Mouse (Mus musculus): ENCODE measurements around the gene Tenm3.

Gene Tenm3

GRCm38 (mm10) chr8:48522536-48523123 lies 321.1 kb downstream of the Tenm3 start:
- DNase-seq (ENCODE audit: low read depth, low spot score), result no peak

DNA sequence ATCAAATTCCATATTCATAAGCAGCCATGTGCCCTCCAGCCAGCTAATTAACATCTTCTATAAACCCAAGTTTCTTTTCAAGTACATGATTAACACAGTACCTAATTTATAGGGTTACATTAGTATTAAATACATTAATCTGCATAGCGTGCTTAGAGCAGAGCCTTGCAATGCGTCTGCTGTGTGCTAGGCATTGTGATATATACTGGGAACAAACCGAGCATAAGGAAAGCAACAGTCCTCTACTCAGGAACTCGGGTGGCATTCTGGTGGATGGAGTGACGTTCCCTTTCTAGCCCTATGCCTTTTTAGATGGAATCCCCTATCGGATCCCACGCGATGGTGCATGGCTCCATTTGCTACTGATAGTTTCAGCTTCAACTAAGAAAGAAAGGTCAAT lies 321.7 kb downstream of the Tenm3 start:
- DNase-seq (ENCODE audit: low read depth, low spot score), result no peak

GRCm38 (mm10) chr8:48517431-48517830 lies 326.3 kb downstream of the Tenm3 start:
- no peak for DNase-seq (ENCODE audit: low read depth, low spot score)

- DNase-seq (ENCODE audit: low read depth, low spot score), result no peak
Observed at GRCm38 (mm10) chr8:48514230-48514629, 329.5 kb downstream of the Tenm3 start.

DNA sequence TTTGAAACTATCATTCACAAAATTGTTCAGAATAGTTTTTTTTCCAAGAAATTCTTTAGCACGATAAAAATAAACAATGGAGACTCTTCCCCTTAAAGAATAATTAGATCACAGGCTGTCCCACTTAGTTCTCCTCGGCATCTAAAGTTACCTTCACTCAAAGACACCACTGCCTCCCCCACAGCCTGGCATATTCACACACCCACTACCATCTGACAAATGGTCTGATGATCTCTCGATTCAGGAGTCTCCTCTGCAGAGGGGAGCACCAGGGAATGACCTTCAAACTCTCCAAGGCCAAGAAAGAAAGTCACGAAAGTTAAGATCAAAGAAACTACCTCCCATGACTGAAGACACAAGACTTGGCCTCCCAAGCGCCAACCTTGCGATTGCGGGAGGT lies 329.9 kb downstream of the Tenm3 start:
- DNase-seq (ENCODE audit: low read depth, low spot score), result no peak

DNA sequence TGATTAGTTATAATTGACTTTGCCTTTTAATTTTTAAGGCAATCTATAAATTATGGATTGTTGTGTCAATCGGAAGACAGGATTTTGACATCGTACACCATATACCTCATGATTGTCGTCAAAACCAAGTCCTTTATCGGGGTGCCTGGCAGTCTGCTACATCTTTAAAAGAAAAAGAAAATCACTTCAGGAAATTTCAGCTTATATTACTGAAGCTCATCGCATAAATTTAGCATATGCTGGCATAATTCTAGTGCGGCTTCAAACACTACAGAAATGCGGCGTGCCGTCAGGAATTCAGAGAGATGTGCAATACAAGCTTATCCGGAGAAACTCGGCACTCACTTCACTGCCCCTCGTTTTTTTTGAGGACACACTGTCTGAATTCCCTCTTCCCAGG lies 332.2 kb downstream of the Tenm3 start:
- peak; percentile 36 for DNase-seq (ENCODE audit: low read depth, low spot score)

DNA sequence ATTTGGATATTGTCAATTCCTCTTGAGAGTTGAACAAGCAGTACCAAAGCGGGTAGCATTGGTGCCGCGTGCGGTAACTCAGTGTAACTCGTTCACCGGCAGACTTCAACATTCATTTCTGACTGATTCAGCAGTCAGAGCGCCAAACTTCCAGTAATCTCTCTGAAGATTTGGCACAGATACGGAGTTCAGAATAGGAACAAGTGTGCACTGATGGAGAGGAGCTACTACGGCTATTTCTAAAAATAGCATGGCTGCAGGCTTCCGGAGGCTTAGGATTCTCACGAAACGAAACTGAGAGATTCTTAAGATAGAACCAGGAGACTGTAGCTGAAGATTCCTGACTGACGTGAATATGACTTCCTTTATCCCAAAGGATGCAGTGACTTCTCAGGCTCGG lies 332.6 kb downstream of the Tenm3 start:
- DNase-seq (ENCODE audit: low read depth, low spot score), result peak; percentile 82

DNA sequence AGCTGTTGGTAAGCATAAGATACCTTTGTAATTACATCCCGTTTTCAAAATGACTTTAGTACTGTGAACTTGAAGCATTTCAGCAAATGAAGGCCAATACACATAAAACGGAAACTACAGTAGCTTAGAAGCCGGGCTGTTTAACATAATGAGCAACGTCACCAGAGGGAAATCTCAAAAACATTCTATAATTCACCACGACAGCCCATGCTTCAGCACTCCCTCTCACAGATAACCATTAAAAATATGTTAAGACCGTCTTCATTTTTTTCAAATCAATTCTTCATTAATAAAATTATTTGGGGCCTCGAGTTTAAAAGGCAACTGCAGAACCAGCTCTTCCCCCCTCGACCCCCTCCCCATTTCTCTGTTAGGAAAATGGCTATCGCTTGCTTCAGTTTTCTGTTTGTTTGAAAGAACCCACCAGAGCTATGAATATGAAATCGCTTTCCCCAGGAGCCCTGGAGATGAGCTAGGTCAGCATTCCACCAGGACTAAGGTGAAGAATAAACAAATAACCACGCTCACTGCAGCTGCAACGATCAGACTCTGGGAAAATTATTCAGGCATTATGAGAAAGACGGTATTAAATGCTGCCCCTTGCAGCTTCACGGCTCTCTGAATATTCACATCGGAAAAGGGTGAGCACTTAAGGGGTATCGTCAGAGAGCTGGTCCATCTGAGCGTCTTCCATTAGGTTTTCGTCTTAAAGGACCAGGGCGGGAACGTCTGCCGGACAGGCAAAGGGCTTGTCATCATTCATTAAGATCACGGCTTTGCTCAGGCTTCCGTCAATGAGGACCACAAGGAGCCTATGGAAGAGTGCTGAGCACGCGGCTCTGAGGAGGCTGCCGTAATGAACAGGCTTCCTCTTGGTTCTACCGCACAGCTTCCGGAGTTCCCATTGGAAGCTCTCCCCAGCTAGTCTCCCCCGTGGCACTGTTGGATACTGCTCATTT lies 334.8 kb downstream of the Tenm3 start:
- DNase-seq (ENCODE audit: low read depth, low spot score), result peak; percentile 54

DNA sequence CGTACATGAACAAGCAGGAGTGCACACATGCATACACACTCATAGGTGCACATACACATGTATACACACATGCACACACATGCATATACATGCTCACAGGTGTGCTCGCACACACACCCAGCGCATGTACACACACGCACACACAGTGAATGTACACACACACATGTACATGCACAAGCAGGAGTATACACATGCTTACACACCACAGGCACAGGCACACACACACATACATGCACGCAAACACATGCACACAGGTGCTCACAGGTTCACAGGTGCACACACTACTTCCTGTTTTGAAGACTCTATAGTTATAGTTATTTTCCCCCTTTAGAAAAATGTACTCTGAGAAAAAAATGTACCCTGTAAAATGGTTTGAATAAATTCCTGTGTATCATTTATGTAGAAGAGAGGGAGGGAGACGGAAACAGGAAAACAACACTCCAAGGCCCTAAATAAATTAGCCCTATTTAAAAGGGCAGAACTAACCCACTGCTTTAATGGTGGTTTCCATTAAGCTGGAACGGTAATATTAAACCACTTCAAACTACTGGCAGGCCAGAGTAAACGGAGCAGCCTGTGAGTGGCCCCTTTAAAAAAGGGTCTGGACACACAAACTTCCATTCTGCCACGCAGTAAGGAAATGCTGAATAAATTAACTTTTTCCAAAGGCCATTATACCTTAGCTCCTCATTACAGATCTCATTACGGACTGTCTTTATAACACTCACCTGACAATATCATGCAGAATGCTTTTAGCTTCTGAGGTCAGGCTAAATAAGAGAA lies 335.8 kb downstream of the Tenm3 start:
- DNase-seq (ENCODE audit: low read depth, low spot score), result no peak

DNA sequence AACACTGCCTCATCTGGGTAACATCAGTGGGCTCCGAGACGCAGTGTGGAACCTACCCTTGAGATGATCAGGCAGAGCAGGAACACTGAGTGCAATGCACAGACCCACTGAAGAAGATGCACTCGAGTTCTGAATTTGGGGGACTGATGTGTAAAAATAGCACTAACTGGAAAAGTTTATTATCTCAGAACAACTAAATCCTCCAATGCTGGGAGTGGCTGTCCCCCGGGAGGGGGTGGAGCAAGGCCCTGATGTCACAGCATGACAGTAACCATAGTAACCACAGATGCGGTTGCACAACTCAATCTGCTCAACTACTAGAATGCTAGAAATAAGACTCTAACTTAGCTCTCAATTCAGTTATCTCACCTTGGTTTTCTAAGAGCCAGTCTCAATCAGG lies 351.3 kb downstream of the Tenm3 start:
- no peak for DNase-seq (ENCODE audit: low read depth, low spot score)

DNA sequence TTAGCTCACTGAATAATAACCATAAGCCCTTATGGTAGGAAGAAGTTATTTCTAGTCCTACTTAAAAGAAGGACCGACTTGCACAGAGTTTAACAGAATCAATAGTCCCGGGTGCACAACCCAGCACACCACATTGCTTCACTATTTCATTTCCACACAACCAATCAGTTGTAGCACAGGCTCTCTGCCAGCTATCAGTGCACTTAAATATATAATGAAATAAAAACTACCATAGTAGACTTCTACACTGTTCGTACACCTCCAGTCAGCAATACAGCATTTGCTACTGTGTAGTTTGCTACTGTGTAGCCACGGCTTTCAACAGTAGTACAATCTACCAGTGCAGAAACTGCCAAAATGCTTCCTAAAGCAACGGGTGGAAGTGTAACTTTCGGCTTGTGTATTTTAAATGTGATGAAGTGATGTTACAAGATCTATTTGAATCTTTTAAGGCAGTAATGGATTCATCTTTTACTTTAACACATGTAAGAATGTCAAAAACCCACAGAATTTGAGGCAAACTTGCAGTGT lies 353.1 kb downstream of the Tenm3 start:
- no peak for DNase-seq (ENCODE audit: low read depth, low spot score)

DNA sequence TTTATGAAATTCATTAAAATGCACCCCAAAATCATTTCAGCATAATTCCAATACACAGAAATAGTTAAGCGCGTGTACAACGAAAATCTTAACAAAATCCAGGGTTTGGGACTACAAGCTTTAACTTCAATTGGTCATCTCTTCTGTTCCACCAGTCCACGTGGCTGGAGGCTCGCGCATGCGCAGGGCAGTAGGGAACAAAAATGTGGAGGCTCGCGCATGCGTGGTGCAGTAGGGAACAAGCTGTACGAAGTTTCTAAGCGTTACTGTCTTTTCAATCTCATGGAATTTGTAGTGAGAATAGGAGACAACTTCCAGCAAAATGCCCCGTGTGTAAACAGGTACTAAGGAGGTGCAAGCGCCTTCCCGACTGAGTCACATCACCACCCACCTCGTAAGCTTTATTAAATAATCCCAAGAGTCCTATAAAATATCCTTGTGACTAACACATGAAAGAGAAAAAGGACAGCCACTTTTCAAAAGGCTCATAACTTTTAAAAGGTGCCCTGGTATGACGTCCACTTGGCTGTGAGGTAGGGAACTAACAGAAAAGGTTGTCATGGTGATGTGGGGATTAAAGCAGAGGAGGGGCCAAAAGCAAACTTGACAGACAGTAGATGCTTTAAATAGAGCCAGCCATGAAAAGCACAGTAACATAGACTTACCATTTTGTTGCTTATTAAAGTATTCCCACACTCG lies 353.7 kb downstream of the Tenm3 start:
- DNase-seq (ENCODE audit: low read depth, low spot score), result peak; percentile 48

GRCm38 (mm10) chr8:48489417-48489816 lies 354.3 kb downstream of the Tenm3 start:
- DNase-seq (ENCODE audit: low read depth, low spot score), result no peak

- peak; percentile 48 for DNase-seq (ENCODE audit: low read depth, low spot score)
Observed at GRCm38 (mm10) chr8:48488809-48489208, 354.9 kb downstream of the Tenm3 start.

- DNase-seq (ENCODE audit: low read depth, low spot score), result no peak
Observed at GRCm38 (mm10) chr8:48484143-48484542, 359.6 kb downstream of the Tenm3 start.

- DNase-seq (ENCODE audit: low read depth, low spot score), result peak; percentile 77
Observed at GRCm38 (mm10) chr8:48481709-48482671, 361.8 kb downstream of the Tenm3 start.

- DNase-seq (ENCODE audit: low read depth, low spot score), result no peak
Observed at GRCm38 (mm10) chr8:48477371-48477935, 366.3 kb downstream of the Tenm3 start.

GRCm38 (mm10) chr8:48476896-48477295 lies 366.9 kb downstream of the Tenm3 start:
- no peak for DNase-seq (ENCODE audit: low read depth, low spot score)

DNA sequence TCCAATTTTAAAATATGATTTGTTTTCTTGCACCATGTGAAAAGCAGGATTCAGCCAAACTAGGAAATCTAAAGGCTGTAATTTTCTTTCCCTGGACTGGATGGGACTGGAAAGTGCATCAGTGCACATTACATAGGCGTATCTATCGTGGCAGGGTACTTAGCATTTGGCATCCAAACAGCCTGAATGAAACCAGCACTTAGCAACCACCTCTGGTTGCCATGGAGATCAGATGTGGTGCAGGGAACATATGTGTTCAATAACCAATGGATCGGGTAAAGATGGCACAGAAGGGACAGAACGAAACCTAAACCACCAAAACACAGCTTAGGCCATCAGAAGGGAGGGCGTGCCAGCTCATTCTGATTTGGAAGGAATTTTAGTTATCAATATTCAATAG lies 376.1 kb downstream of the Tenm3 start:
- no peak for DNase-seq (ENCODE audit: low read depth, low spot score)

- DNase-seq (ENCODE audit: low read depth, low spot score), result peak; percentile 80
Observed at GRCm38 (mm10) chr8:48458373-48458772, 385.4 kb downstream of the Tenm3 start.

Measured in brain, adult 2 months (tissue).